Mouse (Mus musculus): ENCODE data around the gene Utrn. TPM values are rescaled to one million over a fixed set of nuclear protein-coding genes. Genes with fewer than 3 reads are reported as not detected.
A peak's percentile ranks its signal among the peaks of the same experiment; 100 is the strongest.

Utrn gene
- total and polyA plus RNA-seq, 2 experiments from 2014 or later: 24.6 to 25.0 TPM

GRCm38 (mm10) chr10:12460945-12461344 lies 408.2 kb downstream of the Utrn start:
- H3K4me1 ChIP-seq (ENCODE audit: insufficient read depth, low read length): no peaks in the 10 kb centered on the region
- no peak overlapping the region for H3K9ac ChIP-seq (replicated peaks; ENCODE audit: low read length)
- no peak overlapping the region for H3K27ac ChIP-seq
- no peak for DNase-seq (ENCODE audit: low spot score)
- no peak overlapping the region for H3K4me2 ChIP-seq (ENCODE audit: low read depth, low read length)
- H3K9me3 ChIP-seq (ENCODE audit: low read length): no peaks in the 10 kb centered on the region
- no peak for ATAC-seq
- H3K27me3 ChIP-seq (ENCODE audit: insufficient read depth, low read length): no peaks in the 10 kb centered on the region
- H3K36me3 ChIP-seq (ENCODE audit: insufficient read depth, low read length): peaks cover 3% of the 10 kb centered on the region; the same call in 1 of the 2 replicates
- no peak overlapping the region for H3K4me3 ChIP-seq (ENCODE audit: low read length)
- TF ChIP-seq CTCF (IDR thresholded peaks at IDR 0.05; ENCODE audit: low read depth): no peak

GRCm38 (mm10) chr10:12456867-12457266 lies 412.3 kb downstream of the Utrn start:
- no peak for ATAC-seq
- WGBS: 82% methylated on average over 1 of the region's 1 CpGs
- DNase-seq (ENCODE audit: low spot score): no peak

GRCm38 (mm10) chr10:12452641-12453040 lies 416.5 kb downstream of the Utrn start:
- no peak overlapping the region for H3K4me2 ChIP-seq (ENCODE audit: low read depth, low read length)
- H3K9ac ChIP-seq (replicated peaks; ENCODE audit: low read length): no peak overlapping the region
- no peaks in the 10 kb centered on the region for H3K36me3 ChIP-seq (ENCODE audit: insufficient read depth, low read length)
- WGBS: 82% methylated on average over 2 of the region's 2 CpGs
- H3K27ac ChIP-seq: no peak overlapping the region
- H3K9me3 ChIP-seq (ENCODE audit: low read length): no peaks in the 10 kb centered on the region
- ATAC-seq (no peak), DNase-seq (ENCODE audit: low spot score) (no peak)
- H3K4me3 ChIP-seq (ENCODE audit: low read length): no peak overlapping the region
- no peak for TF ChIP-seq CTCF (IDR thresholded peaks at IDR 0.05; ENCODE audit: low read depth)
- no peaks in the 10 kb centered on the region for H3K4me1 ChIP-seq (ENCODE audit: insufficient read depth, low read length)
- no peaks in the 10 kb centered on the region for H3K27me3 ChIP-seq (ENCODE audit: insufficient read depth, low read length)

More at GRCm38 (mm10) chr10:12456867-12457266, 412.3 kb downstream of the Utrn start:
- no peaks in the 10 kb centered on the region for H3K4me1 ChIP-seq (ENCODE audit: insufficient read depth, low read length)
- TF ChIP-seq CTCF (IDR thresholded peaks at IDR 0.05; ENCODE audit: low read depth): no peak
- H3K4me3 ChIP-seq (ENCODE audit: low read length): no peak overlapping the region
- H3K9ac ChIP-seq (replicated peaks; ENCODE audit: low read length): no peak overlapping the region
- no peak overlapping the region for H3K4me2 ChIP-seq (ENCODE audit: low read depth, low read length)
- no peak overlapping the region for H3K27ac ChIP-seq
- no peaks in the 10 kb centered on the region for H3K9me3 ChIP-seq (ENCODE audit: low read length)
- no peaks in the 10 kb centered on the region for H3K36me3 ChIP-seq (ENCODE audit: insufficient read depth, low read length)
- H3K27me3 ChIP-seq (ENCODE audit: insufficient read depth, low read length): no peaks in the 10 kb centered on the region

- Histone ChIP-seq H3K27me3 (ENCODE audit: insufficient read depth, low read length) (no peaks in the 10 kb centered on the region), H3K4me2 (ENCODE audit: low read depth, low read length) (no peak overlapping the region), H3K9me3 (ENCODE audit: low read length) (no peaks in the 10 kb centered on the region), H3K9ac (replicated peaks; ENCODE audit: low read length) (no peak overlapping the region), H3K36me3 (ENCODE audit: insufficient read depth, low read length) (no peaks in the 10 kb centered on the region), H3K4me1 (ENCODE audit: insufficient read depth, low read length) (no peaks in the 10 kb centered on the region), H3K4me3 (ENCODE audit: low read length) (no peak overlapping the region), H3K27ac (no peak overlapping the region)
- 94% methylated on average over 4 of the region's 4 CpGs for WGBS
- no peak for ATAC-seq
- TF ChIP-seq CTCF (IDR thresholded peaks at IDR 0.05; ENCODE audit: low read depth): no peak
- DNase-seq (ENCODE audit: low spot score): no peak
Measured at GRCm38 (mm10) chr10:12444122-12444521, 425.0 kb downstream of the Utrn start.

GRCm38 (mm10) chr10:12433161-12433560 lies 436.0 kb downstream of the Utrn start:
- DNase-seq (ENCODE audit: low spot score) (no peak), ATAC-seq (no peak)
- H3K4me3 ChIP-seq (ENCODE audit: low read length): no peak overlapping the region
- WGBS: 65% methylated on average over 2 of the region's 2 CpGs
- no peaks in the 10 kb centered on the region for H3K36me3 ChIP-seq (ENCODE audit: insufficient read depth, low read length)
- H3K27ac ChIP-seq: no peak overlapping the region
- H3K27me3 ChIP-seq (ENCODE audit: insufficient read depth, low read length): no peaks in the 10 kb centered on the region
- no peaks in the 10 kb centered on the region for H3K4me1 ChIP-seq (ENCODE audit: insufficient read depth, low read length)
- no peak overlapping the region for H3K9ac ChIP-seq (replicated peaks; ENCODE audit: low read length)
- no peak for TF ChIP-seq CTCF (IDR thresholded peaks at IDR 0.05; ENCODE audit: low read depth)
- no peaks in the 10 kb centered on the region for H3K9me3 ChIP-seq (ENCODE audit: low read length)
- no peak overlapping the region for H3K4me2 ChIP-seq (ENCODE audit: low read depth, low read length)

- no peaks in the 10 kb centered on the region for H3K27me3 ChIP-seq (ENCODE audit: insufficient read depth, low read length)
- no peaks in the 10 kb centered on the region for H3K9me3 ChIP-seq (ENCODE audit: low read length)
- TF ChIP-seq CTCF (IDR thresholded peaks at IDR 0.05; ENCODE audit: low read depth): no peak
- no peak overlapping the region for H3K27ac ChIP-seq
- no peaks in the 10 kb centered on the region for H3K36me3 ChIP-seq (ENCODE audit: insufficient read depth, low read length)
- DNase-seq (ENCODE audit: low spot score) (no peak), ATAC-seq (no peak)
- H3K4me3 ChIP-seq (ENCODE audit: low read length): no peak overlapping the region
- H3K4me1 ChIP-seq (ENCODE audit: insufficient read depth, low read length): no peaks in the 10 kb centered on the region
- H3K9ac ChIP-seq (replicated peaks; ENCODE audit: low read length): no peak overlapping the region
- no peak overlapping the region for H3K4me2 ChIP-seq (ENCODE audit: low read depth, low read length)
Measured at GRCm38 (mm10) chr10:12430399-12430798, 438.8 kb downstream of the Utrn start.

GRCm38 (mm10) chr10:12426866-12427265 lies 442.3 kb downstream of the Utrn start:
- H3K4me1 ChIP-seq (ENCODE audit: insufficient read depth, low read length): no peaks in the 10 kb centered on the region
- H3K36me3 ChIP-seq (ENCODE audit: insufficient read depth, low read length): no peaks in the 10 kb centered on the region
- no peaks in the 10 kb centered on the region for H3K27me3 ChIP-seq (ENCODE audit: insufficient read depth, low read length)
- TF ChIP-seq CTCF (IDR thresholded peaks at IDR 0.05; ENCODE audit: low read depth): no peak
- DNase-seq (ENCODE audit: low spot score) (peak; percentile 58), ATAC-seq (0 out of 2 replicates have a peak, but pooled peaks have one; percentile 29)
- no peak overlapping the region for H3K27ac ChIP-seq
- no peak overlapping the region for H3K9ac ChIP-seq (replicated peaks; ENCODE audit: low read length)
- H3K4me2 ChIP-seq (ENCODE audit: low read depth, low read length): no peak overlapping the region
- H3K9me3 ChIP-seq (ENCODE audit: low read length): no peaks in the 10 kb centered on the region
- WGBS: 51% methylated on average over 8 of the region's 8 CpGs
- no peak overlapping the region for H3K4me3 ChIP-seq (ENCODE audit: low read length)
